8 mouse cellular contexts compared by ENCODE assay signal in the genomic region with DNA sequence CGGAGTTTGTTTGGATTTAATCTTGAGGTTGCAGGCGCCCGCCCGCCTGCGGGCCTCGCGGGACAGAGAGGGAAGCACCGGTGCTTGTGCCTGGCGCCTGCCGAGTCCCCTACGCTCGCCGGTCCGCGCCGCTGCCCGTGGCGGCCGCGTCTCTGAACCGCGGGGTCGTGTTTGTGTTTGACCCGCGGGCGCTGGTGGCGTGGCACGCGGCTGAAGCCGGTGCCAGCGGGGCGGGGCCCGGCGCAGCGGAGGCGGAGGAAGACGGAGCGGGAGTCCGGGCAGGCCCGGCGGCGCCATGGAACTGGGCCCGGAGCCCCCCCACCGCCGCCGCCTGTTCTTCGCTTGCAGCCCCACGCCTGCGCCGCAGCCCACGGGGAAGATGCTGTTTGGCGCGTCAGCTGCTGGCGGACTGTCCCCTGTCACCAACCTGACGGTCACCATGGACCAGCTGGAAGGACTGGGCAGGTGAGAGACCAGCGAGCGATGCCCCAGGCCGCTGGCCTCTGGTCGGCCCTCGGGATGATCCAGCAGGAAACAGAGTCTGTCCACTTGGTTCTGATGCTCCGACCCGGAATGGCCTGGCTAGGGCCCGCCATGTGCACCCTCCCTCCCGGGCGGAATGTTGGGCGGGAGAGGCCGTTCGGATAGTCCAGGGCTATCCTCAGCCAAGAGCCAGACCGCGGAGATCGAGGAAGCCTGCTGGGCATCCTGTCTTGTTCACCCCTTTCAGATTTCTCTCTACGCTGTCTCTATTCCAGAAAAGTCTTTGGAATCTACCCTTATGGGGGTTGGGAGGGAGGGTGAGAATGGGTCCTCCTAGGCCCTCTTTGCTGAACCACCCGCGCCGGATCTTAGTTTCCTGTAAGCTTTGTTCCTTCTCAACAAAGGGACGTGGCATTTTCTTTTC. TPM values are rescaled to one million over a fixed set of nuclear protein-coding genes. Genes with fewer than 3 reads are reported as not detected.
DNase-seq lines count a peak whose midpoint lies in the region; ATAC-seq and TF ChIP-seq lines count a peak whose summit lies in the region.

No protein-coding gene starts in this region.

- no peak for TF ChIP-seq CTCF in lung, adult 2 months (IDR thresholded peaks at IDR 0.05; ENCODE audit: insufficient read depth, low read length)

- WGBS in embryonic facial prominence, embryonic 11.5 days: under 1% methylated on average over 75 of the region's 76 CpGs
- under 1% methylated on average over 75 of the region's 76 CpGs for WGBS in heart, embryonic 11.5 days (ENCODE audit: insufficient replicate concordance)
- under 1% methylated on average over 76 of the region's 76 CpGs for WGBS in lung, adult 2 months
- WGBS in neural tube, embryonic 14.5 days: under 1% methylated on average over 75 of the region's 76 CpGs

- no peaks in the 10 kb centered on the region for H3K4me1 ChIP-seq in embryonic facial prominence, embryonic 11.5 days (ENCODE audit: control insufficient read depth, insufficient read depth, low read length)
- H3K4me1 ChIP-seq in heart, embryonic 11.5 days (ENCODE audit: control insufficient read depth, insufficient read depth, low read length): peaks cover 6% of the 10 kb centered on the region
- 0 out of 2 replicates have a peak, but pooled peaks cover 2% of the 10 kb centered on the region for H3K4me1 ChIP-seq in lung, adult 2 months (ENCODE audit: control insufficient read depth, insufficient read depth, low read length)
- H3K4me1 ChIP-seq in neural tube, embryonic 14.5 days (ENCODE audit: control insufficient read depth, insufficient read depth, low read length): peaks cover 11% of the 10 kb centered on the region

- ATAC-seq in embryonic facial prominence, embryonic 11.5 days (replicated peaks; ENCODE audit: insufficient number of reproducible peaks, low FRiP score, low TSS enrichment, low read depth): peak; percentile 49
- ATAC-seq in heart, embryonic 11.5 days (replicated peaks; ENCODE audit: insufficient number of reproducible peaks, low FRiP score, low TSS enrichment): peak; percentile 75
- ATAC-seq in neural tube, embryonic 14.5 days (ENCODE audit: low read depth): peak; percentile 70

- peak overlapping the region; percentile 98 for H3K4me3 ChIP-seq in embryonic facial prominence, embryonic 11.5 days (ENCODE audit: low read depth, low read length)
- H3K4me3 ChIP-seq in heart, embryonic 11.5 days (ENCODE audit: low read depth, low read length): peak overlapping the region; percentile 88
- peak overlapping the region; percentile 87 for H3K4me3 ChIP-seq in lung, adult 2 months (replicated peaks; ENCODE audit: extremely low read depth, low read depth, low read length)
- H3K4me3 ChIP-seq in neural tube, embryonic 14.5 days (ENCODE audit: low read depth, low read length): peak overlapping the region; percentile 91

- peak; percentile 1 to 22 for DNase-seq in CD8-positive naive resting alpha-beta T cell, adult 2 months (ENCODE audit: low read depth in 2 of 2, low spot score in 2 of 2)
- DNase-seq in adipocyte (ENCODE audit: low spot score): peak; percentile 26
- DNase-seq in embryonic facial prominence, embryonic 11.5 days (ENCODE audit: low spot score): peak; percentile 56
- peak; percentile 83 for DNase-seq in kidney, postnatal 14 days
- DNase-seq in lung, adult 2 months: no peak
- DNase-seq in urinary bladder, postnatal 36 days (ENCODE audit: low spot score in 2 of 2): peak; percentile 25 to 64

- no peaks in the 10 kb centered on the region for H3K9me3 ChIP-seq in embryonic facial prominence, embryonic 11.5 days (replicated peaks; ENCODE audit: control insufficient read depth, low read length)
- H3K9me3 ChIP-seq in heart, embryonic 11.5 days (replicated peaks; ENCODE audit: control insufficient read depth, low read length): no peaks in the 10 kb centered on the region
- no peaks in the 10 kb centered on the region for H3K9me3 ChIP-seq in neural tube, embryonic 14.5 days (ENCODE audit: control insufficient read depth, low read length)

- H3K4me2 ChIP-seq in embryonic facial prominence, embryonic 11.5 days (ENCODE audit: low read depth, low read length): peak overlapping the region; percentile 56
- peak overlapping the region; percentile 94 for H3K4me2 ChIP-seq in heart, embryonic 11.5 days
- peak overlapping the region; percentile 89 for H3K4me2 ChIP-seq in neural tube, embryonic 14.5 days (ENCODE audit: low read depth, low read length)

- peak overlapping the region; percentile 85 for H3K27ac ChIP-seq in embryonic facial prominence, embryonic 11.5 days (replicated peaks; ENCODE audit: low read depth, low read length)
- H3K27ac ChIP-seq in heart, embryonic 11.5 days (ENCODE audit: low read depth, low read length): peak overlapping the region; percentile 83
- peak overlapping the region; percentile 57 for H3K27ac ChIP-seq in neural tube, embryonic 14.5 days (ENCODE audit: low read depth, low read length)

- H3K36me3 ChIP-seq in embryonic facial prominence, embryonic 11.5 days (replicated peaks; ENCODE audit: control insufficient read depth, insufficient read depth, low read depth, low read length): peaks cover 14% of the 10 kb centered on the region
- H3K36me3 ChIP-seq in heart, embryonic 11.5 days (ENCODE audit: control insufficient read depth, insufficient read depth, low read length): peaks cover 26% of the 10 kb centered on the region
- H3K36me3 ChIP-seq in neural tube, embryonic 14.5 days (ENCODE audit: control insufficient read depth, insufficient read depth, low read length): peaks cover 10% of the 10 kb centered on the region; the same call in 1 of the 2 replicates

- H3K27me3 ChIP-seq in embryonic facial prominence, embryonic 11.5 days (ENCODE audit: control insufficient read depth, insufficient read depth, low read length): no peaks in the 10 kb centered on the region
- no peaks in the 10 kb centered on the region for H3K27me3 ChIP-seq in heart, embryonic 11.5 days (ENCODE audit: control insufficient read depth, insufficient read depth, low read length)
- H3K27me3 ChIP-seq in neural tube, embryonic 14.5 days (ENCODE audit: control insufficient read depth, insufficient read depth, low read length): no peaks in the 10 kb centered on the region

- H3K9ac ChIP-seq in embryonic facial prominence, embryonic 11.5 days (replicated peaks; ENCODE audit: low read length): peak overlapping the region; percentile 99
- peak overlapping the region; percentile 95 for H3K9ac ChIP-seq in heart, embryonic 11.5 days (ENCODE audit: low read depth, low read length)
- H3K9ac ChIP-seq in neural tube, embryonic 14.5 days (replicated peaks; ENCODE audit: low read depth, low read length): peak overlapping the region; percentile 79

- TF ChIP-seq POLR2A in lung, adult 2 months (IDR thresholded peaks at IDR 0.05; ENCODE audit: borderline replicate concordance, extremely low read depth, low read depth, low read length): 0 out of 2 replicates have a peak, but pooled peaks have one; percentile 12

RNA-seq across cellular contexts. Expression of gene Cdc25a, which starts 0.6 kb away (rescaled TPM):
- polyA plus RNA-seq in embryonic facial prominence, embryonic 11.5 days (2014; fragmentation: Nextera tagmentation; extraction: Ambion mirVana): 38.6 and 44.1 TPM in 2 replicates
- 22.0 and 23.7 TPM in 2 replicates for polyA plus RNA-seq in heart, embryonic 11.5 days (2014; fragmentation: Nextera tagmentation; extraction: Ambion mirVana)
- polyA plus RNA-seq in lung, adult 2 months (2012; rRNA removed): 3.3 and 3.7 TPM in 2 replicates
- 8.6 and 12.5 TPM in 2 replicates for polyA plus RNA-seq in neural tube, embryonic 14.5 days (2014; fragmentation: Nextera tagmentation; extraction: Ambion mirVana)

RNA-seq across cellular contexts. Expression of gene Camp, which starts 26.5 kb away (rescaled TPM):
- 0.78 and 0.87 TPM in 2 replicates for polyA plus RNA-seq in embryonic facial prominence, embryonic 11.5 days (2014; fragmentation: Nextera tagmentation; extraction: Ambion mirVana)
- 1.1 TPM in 1 of 2 replicates, not detected in the other for polyA plus RNA-seq in heart, embryonic 11.5 days (2014; fragmentation: Nextera tagmentation; extraction: Ambion mirVana)
- polyA plus RNA-seq in lung, adult 2 months (2012; rRNA removed): 0.17 and 3.1 TPM in 2 replicates
- polyA plus RNA-seq in neural tube, embryonic 14.5 days (2014; fragmentation: Nextera tagmentation; extraction: Ambion mirVana): 0.75 and 0.76 TPM in 2 replicates

RNA-seq across cellular contexts. Expression of gene Nme6, which starts 43.4 kb away (rescaled TPM):
- 89.7 and 97.5 TPM in 2 replicates for polyA plus RNA-seq in embryonic facial prominence, embryonic 11.5 days (2014; fragmentation: Nextera tagmentation; extraction: Ambion mirVana)
- 77.3 and 84.9 TPM in 2 replicates for polyA plus RNA-seq in heart, embryonic 11.5 days (2014; fragmentation: Nextera tagmentation; extraction: Ambion mirVana)
- polyA plus RNA-seq in lung, adult 2 months (2012; rRNA removed): 11.5 and 18.0 TPM in 2 replicates
- polyA plus RNA-seq in neural tube, embryonic 14.5 days (2014; fragmentation: Nextera tagmentation; extraction: Ambion mirVana): 62.5 and 63.7 TPM in 2 replicates

RNA-seq across cellular contexts. Expression of gene Map4, which starts 55.3 kb away (rescaled TPM):
- polyA plus RNA-seq in embryonic facial prominence, embryonic 11.5 days (2014; fragmentation: Nextera tagmentation; extraction: Ambion mirVana): 50.0 and 50.5 TPM in 2 replicates
- 64.9 and 93.6 TPM in 2 replicates for polyA plus RNA-seq in heart, embryonic 11.5 days (2014; fragmentation: Nextera tagmentation; extraction: Ambion mirVana)
- 253 and 275 TPM in 2 replicates for polyA plus RNA-seq in lung, adult 2 months (2012; rRNA removed)
- 171 and 219 TPM in 2 replicates for polyA plus RNA-seq in neural tube, embryonic 14.5 days (2014; fragmentation: Nextera tagmentation; extraction: Ambion mirVana)
